Mouse (Mus musculus) cerebellum, adult 18-20 months (tissue): ENCODE measurements at regions not wholly inside any gene's neighbourhood (a gene's known extent, or its start where the extent isn't known, plus 50 kb on each side); places are given as distances from the start of the nearest gene placed in this dataset.

Source experiments
- DNase-seq, 2 experiments: peaks; one replicate each; pipeline ENCODE4 v3.0.0; 2021

- DNase-seq, result peak; percentile 67 to 73
These were observed 53.7 kb upstream of the Ripply2 start for GRCm38 (mm10) chr9:86961663-86962062.

GRCm38 (mm10) chr9:86957076-86957475 is 58.3 kb upstream of the Ripply2 start:
- peak; percentile 77 to 79 for DNase-seq

GRCm38 (mm10) chr9:86955720-86956119 is 59.6 kb upstream of the Ripply2 start:
- DNase-seq, result peak in 1 of 2 experiments; percentile 28

GRCm38 (mm10) chr9:86951958-86952509 is 63.3 kb upstream of the Ripply2 start:
- DNase-seq, result no peak

GRCm38 (mm10) chr9:86949885-86950284 is 65.5 kb upstream of the Ripply2 start:
- DNase-seq, result no peak

GRCm38 (mm10) chr9:86931196-86931595 is 50.7 kb upstream of the Snap91 start:
- no peak for DNase-seq
